Mouse (Mus musculus): Measurements from ENCODE around the gene Pygb. TPM values are rescaled to one million over a fixed set of nuclear protein-coding genes. Genes with fewer than 3 reads are reported as not detected.

Gene Pygb
- polyA plus RNA-seq, 1 experiment from 2014 or later, result 89.4 TPM

- Histone ChIP-seq H3K27ac (0 out of 2 replicates have a peak overlapping the region, but pooled peaks have one; percentile 11), H3K4me2 (no peak overlapping the region), H3K9ac (0 out of 2 replicates have a peak overlapping the region, but pooled peaks have one; percentile 32), H3K4me1 (peaks cover 15% of the 10 kb centered on the region), H3K36me3 (peaks cover 70% of the 10 kb centered on the region), H3K27me3 (no peaks in the 10 kb centered on the region), H3K4me3 (no peak overlapping the region), H3K9me3 (no peaks in the 10 kb centered on the region)
- 85% methylated on average over 4 of the region's 4 CpGs for WGBS
- ATAC-seq (ENCODE audit: insufficient number of reproducible peaks, insufficient read depth, low FRiP score, low TSS enrichment, low read depth), result no peak
Observed at GRCm38 (mm10) chr2:150766083-150766862, 20.3 kb upstream of the Pygb start.

- Histone ChIP-seq H3K4me1 (peaks cover 25% of the 10 kb centered on the region), H3K27ac (no peak overlapping the region), H3K4me2 (no peak overlapping the region), H3K9ac (no peak overlapping the region), H3K36me3 (peaks cover 63% of the 10 kb centered on the region), H3K9me3 (no peaks in the 10 kb centered on the region), H3K4me3 (no peak overlapping the region), H3K27me3 (no peaks in the 10 kb centered on the region)
- 94% methylated on average over 1 of the region's 1 CpGs for WGBS
- no peak for ATAC-seq (ENCODE audit: insufficient number of reproducible peaks, insufficient read depth, low FRiP score, low TSS enrichment, low read depth)
Observed at GRCm38 (mm10) chr2:150768678-150769077, 17.9 kb upstream of the Pygb start.

GRCm38 (mm10) chr2:150770747-150771146 lies 15.8 kb upstream of the Pygb start:
- H3K9ac ChIP-seq, result peak overlapping the region; percentile 54
- peaks cover 26% of the 10 kb centered on the region for H3K4me1 ChIP-seq
- no peaks in the 10 kb centered on the region for H3K27me3 ChIP-seq
- peak; percentile 87 for ATAC-seq (ENCODE audit: insufficient number of reproducible peaks, insufficient read depth, low FRiP score, low TSS enrichment, low read depth)
- peaks cover 49% of the 10 kb centered on the region for H3K36me3 ChIP-seq
- no peaks in the 10 kb centered on the region for H3K9me3 ChIP-seq
- peak overlapping the region; percentile 85 for H3K27ac ChIP-seq
- no peak overlapping the region for H3K4me2 ChIP-seq
- no peak overlapping the region for H3K4me3 ChIP-seq
- 39% methylated on average over 1 of the region's 1 CpGs for WGBS

GRCm38 (mm10) chr2:150771169-150771568 lies 15.4 kb upstream of the Pygb start:
- no peak for ATAC-seq (ENCODE audit: insufficient number of reproducible peaks, insufficient read depth, low FRiP score, low TSS enrichment, low read depth)
- Histone ChIP-seq H3K4me3 (no peak overlapping the region), H3K9ac (no peak overlapping the region), H3K4me1 (peaks cover 30% of the 10 kb centered on the region), H3K9me3 (no peaks in the 10 kb centered on the region), H3K4me2 (no peak overlapping the region), H3K36me3 (peaks cover 45% of the 10 kb centered on the region), H3K27me3 (no peaks in the 10 kb centered on the region), H3K27ac (peak overlapping the region; percentile 85)
- WGBS, result 70% methylated on average over 6 of the region's 6 CpGs

GRCm38 (mm10) chr2:150771996-150772395 lies 14.5 kb upstream of the Pygb start:
- H3K36me3 ChIP-seq, result peaks cover 37% of the 10 kb centered on the region
- H3K9ac ChIP-seq, result no peak overlapping the region
- WGBS, result 89% methylated on average over 8 of the region's 8 CpGs
- ATAC-seq (ENCODE audit: insufficient number of reproducible peaks, insufficient read depth, low FRiP score, low TSS enrichment, low read depth), result no peak
- H3K4me2 ChIP-seq, result no peak overlapping the region
- H3K9me3 ChIP-seq, result no peaks in the 10 kb centered on the region
- H3K27ac ChIP-seq, result peak overlapping the region; percentile 85
- no peaks in the 10 kb centered on the region for H3K27me3 ChIP-seq
- H3K4me3 ChIP-seq, result no peak overlapping the region
- peaks cover 32% of the 10 kb centered on the region for H3K4me1 ChIP-seq

GRCm38 (mm10) chr2:150772466-150773119 lies 13.9 kb upstream of the Pygb start:
- no peaks in the 10 kb centered on the region for H3K27me3 ChIP-seq
- no peak for ATAC-seq (ENCODE audit: insufficient number of reproducible peaks, insufficient read depth, low FRiP score, low TSS enrichment, low read depth)

GRCm38 (mm10) chr2:150782801-150783200 lies 3.7 kb upstream of the Pygb start:
- Histone ChIP-seq H3K4me2 (no peak overlapping the region), H3K9ac (no peak overlapping the region), H3K4me3 (no peak overlapping the region), H3K4me1 (peaks cover 21% of the 10 kb centered on the region), H3K36me3 (no peaks in the 10 kb centered on the region), H3K27me3 (no peaks in the 10 kb centered on the region), H3K9me3 (no peaks in the 10 kb centered on the region), H3K27ac (no peak overlapping the region)
- WGBS, result 74% methylated on average over 2 of the region's 2 CpGs
- no peak for ATAC-seq (ENCODE audit: insufficient number of reproducible peaks, insufficient read depth, low FRiP score, low TSS enrichment, low read depth)

More at GRCm38 (mm10) chr2:150772466-150773119, 13.9 kb upstream of the Pygb start:
- H3K4me3 ChIP-seq, result no peak overlapping the region
- H3K27ac ChIP-seq, result no peak overlapping the region
- H3K4me1 ChIP-seq, result peaks cover 32% of the 10 kb centered on the region
- H3K36me3 ChIP-seq, result peaks cover 34% of the 10 kb centered on the region
- no peaks in the 10 kb centered on the region for H3K9me3 ChIP-seq
- 82% methylated on average over 10 of the region's 10 CpGs for WGBS
- H3K4me2 ChIP-seq, result no peak overlapping the region
- no peak overlapping the region for H3K9ac ChIP-seq

- peak; percentile 48 for ATAC-seq (ENCODE audit: insufficient number of reproducible peaks, insufficient read depth, low FRiP score, low TSS enrichment, low read depth)
- H3K27ac ChIP-seq, result peak overlapping the region; percentile 78; the same call in 1 of the 2 replicates
- no peaks in the 10 kb centered on the region for H3K27me3 ChIP-seq
- peaks cover 30% of the 10 kb centered on the region for H3K4me1 ChIP-seq
- WGBS, result 1% methylated on average over 22 of the region's 23 CpGs
- H3K9ac ChIP-seq, result peak overlapping the region; percentile 73
- peaks cover 10% of the 10 kb centered on the region for H3K36me3 ChIP-seq
- H3K4me2 ChIP-seq, result peak overlapping the region; percentile 68
- no peaks in the 10 kb centered on the region for H3K9me3 ChIP-seq
- H3K4me3 ChIP-seq, result peak overlapping the region; percentile 62
Observed at GRCm38 (mm10) chr2:150787234-150787771, 768 bp downstream of the Pygb start.

- Histone ChIP-seq H3K4me2 (peak overlapping the region; percentile 68), H3K36me3 (peaks cover 22% of the 10 kb centered on the region), H3K27me3 (no peaks in the 10 kb centered on the region), H3K9me3 (no peaks in the 10 kb centered on the region), H3K27ac (no peak overlapping the region), H3K9ac (0 out of 2 replicates have a peak overlapping the region, but pooled peaks have one; percentile 27), H3K4me1 (peaks cover 30% of the 10 kb centered on the region), H3K4me3 (no peak overlapping the region)
- no peak for ATAC-seq (ENCODE audit: insufficient number of reproducible peaks, insufficient read depth, low FRiP score, low TSS enrichment, low read depth)
- 59% methylated on average over 4 of the region's 4 CpGs for WGBS
Observed at GRCm38 (mm10) chr2:150788768-150789550, 2.4 kb downstream of the Pygb start.

- H3K4me2 ChIP-seq, result no peak overlapping the region
- H3K9me3 ChIP-seq, result no peaks in the 10 kb centered on the region
- no peak overlapping the region for H3K4me3 ChIP-seq
- WGBS, result 78% methylated on average over 4 of the region's 4 CpGs
- no peak for ATAC-seq (ENCODE audit: insufficient number of reproducible peaks, insufficient read depth, low FRiP score, low TSS enrichment, low read depth)
- peaks cover 56% of the 10 kb centered on the region for H3K36me3 ChIP-seq
- no peak overlapping the region for H3K9ac ChIP-seq
- H3K4me1 ChIP-seq, result peaks cover 9% of the 10 kb centered on the region
- H3K27me3 ChIP-seq, result no peaks in the 10 kb centered on the region
- H3K27ac ChIP-seq, result no peak overlapping the region
Observed at GRCm38 (mm10) chr2:150793320-150793719, 6.8 kb downstream of the Pygb start.

GRCm38 (mm10) chr2:150798084-150798483 lies 11.5 kb downstream of the Pygb start:
- no peaks in the 10 kb centered on the region for H3K27me3 ChIP-seq
- 89% methylated on average over 7 of the region's 7 CpGs for WGBS
- no peak overlapping the region for H3K9ac ChIP-seq
- no peaks in the 10 kb centered on the region for H3K4me1 ChIP-seq
- ATAC-seq (ENCODE audit: insufficient number of reproducible peaks, insufficient read depth, low FRiP score, low TSS enrichment, low read depth), result no peak
- H3K4me2 ChIP-seq, result no peak overlapping the region
- H3K9me3 ChIP-seq, result no peaks in the 10 kb centered on the region
- peaks cover 72% of the 10 kb centered on the region for H3K36me3 ChIP-seq
- H3K27ac ChIP-seq, result no peak overlapping the region
- H3K4me3 ChIP-seq, result no peak overlapping the region

Measured in embryonic facial prominence, embryonic 13.5 days (tissue).